Mouse (Mus musculus) retina, postnatal 1 day (tissue): ENCODE data around the gene Hfe.
"Not testable (repeated sequence)": the region's sequence is repeated elsewhere in the genome, so short reads cannot be mapped to it uniquely, and the experiment has no call there.

Experiments
- DNase-seq: peaks from one replicate; pipeline ENCODE4 v3.0.0-alpha.2; 2012

The Hfe gene

DNA sequence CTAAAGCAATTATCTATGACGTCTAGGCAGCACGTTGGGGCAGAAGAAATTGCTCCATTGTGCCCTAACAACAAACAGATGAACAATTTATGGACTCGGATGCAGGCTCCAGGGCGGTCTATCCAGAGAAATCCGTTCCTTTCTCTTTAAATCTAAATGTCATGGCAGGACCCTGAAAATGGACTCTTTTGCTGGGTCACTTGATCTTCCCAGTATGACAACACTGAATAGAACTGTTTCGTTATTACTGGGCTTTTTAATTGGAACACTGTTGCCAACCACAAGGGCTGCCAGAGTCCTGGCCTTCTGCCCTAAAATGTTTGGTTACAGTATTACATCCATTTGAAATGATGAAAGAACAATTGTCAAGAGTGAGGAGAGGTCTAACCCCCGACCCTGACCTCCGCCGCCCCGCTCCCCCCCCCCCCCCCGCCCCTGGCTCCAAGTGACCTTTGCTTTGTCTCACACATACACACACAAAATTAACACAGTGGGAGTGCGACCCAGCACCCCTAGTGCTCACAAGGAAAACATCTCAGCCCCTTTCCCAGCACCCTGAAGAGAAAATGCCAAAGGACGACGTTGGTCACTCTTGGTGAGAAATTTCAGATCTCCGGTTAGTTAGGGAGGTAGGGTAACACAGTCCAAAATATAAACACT is 810 bp downstream of the Hfe start:
- peak; percentile 46 for DNase-seq

DNA sequence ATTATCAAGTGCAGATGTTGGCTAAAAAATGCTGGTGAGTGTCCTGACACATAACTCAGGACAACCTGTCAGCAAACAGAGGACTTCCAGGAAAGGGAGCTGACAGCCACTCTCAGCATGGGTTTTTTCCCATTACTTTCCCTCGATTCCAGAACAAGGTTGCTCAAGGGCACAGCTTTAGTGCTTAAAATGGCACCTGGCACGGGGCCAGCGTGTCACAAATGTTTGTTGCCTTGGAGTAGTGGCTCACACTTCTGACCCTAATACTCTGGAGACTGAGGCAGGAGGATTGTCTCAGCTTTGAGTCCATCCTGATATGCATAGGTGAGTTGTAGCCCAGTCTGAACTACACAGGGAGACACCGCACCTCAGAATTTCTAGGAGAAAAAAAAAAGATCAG is 2.0 kb downstream of the Hfe start:
- DNase-seq, result no peak

DNA sequence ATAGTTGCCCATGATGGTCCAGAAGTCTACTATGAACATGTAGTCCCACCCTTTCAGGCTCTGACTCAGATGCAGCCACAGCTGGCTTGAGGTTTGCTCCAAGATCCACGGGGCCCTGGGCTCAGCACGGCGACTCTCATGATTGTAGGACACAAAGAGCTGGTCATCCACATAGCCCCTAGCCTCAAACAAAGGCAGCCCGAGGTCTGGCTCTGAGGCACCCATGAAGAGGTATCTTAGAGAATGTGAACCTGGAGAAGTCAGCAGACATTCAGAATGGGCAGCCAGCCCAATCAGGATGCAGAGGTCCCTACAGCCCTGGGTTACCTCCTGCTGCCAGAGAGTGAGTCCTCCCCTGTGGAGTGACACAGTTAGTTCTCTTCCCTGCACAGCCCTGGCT is 2.6 kb downstream of the Hfe start:
- DNase-seq, result no peak

DNA sequence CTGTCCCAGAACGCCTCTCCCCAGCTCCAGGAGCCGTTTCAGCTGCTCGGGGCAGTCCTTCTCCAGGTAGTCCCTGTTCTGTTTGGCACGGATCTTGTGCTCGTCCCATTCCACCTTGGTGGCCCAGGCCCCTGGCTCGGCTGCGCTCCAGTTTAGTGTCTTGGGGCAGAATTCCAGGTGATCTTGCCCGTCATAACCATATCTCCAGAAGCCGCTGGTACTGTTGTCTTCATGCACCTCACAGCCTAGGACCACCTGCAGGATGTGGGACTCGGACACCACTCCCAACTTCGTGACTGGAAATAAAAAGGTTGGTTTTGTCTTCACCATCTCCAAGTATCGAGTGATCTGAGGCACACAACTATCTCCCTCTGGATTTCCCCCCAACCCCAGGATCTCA is 3.9 kb downstream of the Hfe start:
- DNase-seq, result no peak

DNA sequence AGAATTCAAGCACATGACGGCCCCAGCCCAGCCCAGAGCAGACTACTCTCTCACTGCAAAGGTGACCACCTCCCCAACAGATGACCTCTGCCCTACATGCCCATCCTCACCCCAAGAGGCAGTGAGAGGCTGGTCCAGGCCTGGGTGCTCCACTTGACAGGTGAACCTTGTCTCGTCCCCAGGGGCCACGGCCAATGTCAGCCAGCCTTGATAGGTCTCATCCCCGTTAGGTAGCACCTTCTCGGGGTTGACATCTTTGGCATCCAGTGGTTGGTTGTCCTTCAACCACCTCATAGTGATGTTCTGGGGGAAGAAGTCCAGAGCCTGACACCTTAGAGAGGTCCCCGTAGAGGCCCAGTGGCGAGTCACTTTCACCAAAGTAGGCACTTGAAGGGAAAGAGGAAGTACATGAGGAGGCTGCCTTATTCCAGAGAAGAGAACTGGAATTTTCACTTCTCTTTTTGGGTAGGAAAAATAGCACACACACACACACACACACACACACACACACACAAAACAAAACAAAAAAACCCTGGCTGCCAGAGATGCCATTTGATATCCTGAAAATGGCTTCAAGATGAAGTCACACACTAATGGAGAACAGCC is 4.8 kb downstream of the Hfe start:
- no peak for DNase-seq

DNA sequence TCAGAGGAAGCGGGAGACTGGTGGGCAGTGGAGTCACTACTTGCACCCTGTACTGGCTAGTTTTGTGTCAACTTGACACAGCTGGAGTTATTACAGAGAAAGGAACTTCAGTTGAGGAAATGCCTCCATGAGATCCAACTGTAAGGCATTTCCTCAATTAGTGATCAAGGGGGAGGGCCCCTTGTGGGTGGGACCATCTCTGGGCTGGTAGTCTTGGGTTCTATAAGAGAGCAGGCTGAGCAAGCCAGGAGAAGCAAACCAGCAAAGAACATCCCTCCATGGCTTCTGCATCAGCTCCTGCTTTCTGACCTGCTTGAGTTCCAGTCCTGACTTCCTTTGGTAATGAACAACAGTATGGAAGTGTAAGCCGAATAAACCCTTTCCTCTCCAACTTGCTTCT is 7.9 kb downstream of the Hfe start:
- DNase-seq, result not testable (repeated sequence)

DNA sequence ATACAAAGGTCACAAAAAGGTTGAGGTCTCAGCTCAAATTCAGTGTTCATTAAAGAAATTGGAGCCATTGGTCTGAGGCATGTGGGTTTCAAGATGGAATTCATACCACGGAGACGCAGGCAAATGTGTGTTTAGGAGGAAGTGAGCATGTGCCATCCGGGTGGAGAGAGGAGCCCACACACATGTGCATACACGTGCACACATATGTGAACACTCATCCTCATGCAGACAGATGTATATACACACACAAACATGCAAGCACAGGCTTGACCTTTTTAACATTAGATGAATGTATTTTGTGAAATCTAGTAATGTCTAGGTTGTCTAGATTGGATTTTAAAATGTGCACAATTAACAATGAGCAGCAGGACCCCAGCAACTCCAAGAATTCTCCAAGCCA is 8.4 kb downstream of the Hfe start:
- DNase-seq, result no peak

DNA sequence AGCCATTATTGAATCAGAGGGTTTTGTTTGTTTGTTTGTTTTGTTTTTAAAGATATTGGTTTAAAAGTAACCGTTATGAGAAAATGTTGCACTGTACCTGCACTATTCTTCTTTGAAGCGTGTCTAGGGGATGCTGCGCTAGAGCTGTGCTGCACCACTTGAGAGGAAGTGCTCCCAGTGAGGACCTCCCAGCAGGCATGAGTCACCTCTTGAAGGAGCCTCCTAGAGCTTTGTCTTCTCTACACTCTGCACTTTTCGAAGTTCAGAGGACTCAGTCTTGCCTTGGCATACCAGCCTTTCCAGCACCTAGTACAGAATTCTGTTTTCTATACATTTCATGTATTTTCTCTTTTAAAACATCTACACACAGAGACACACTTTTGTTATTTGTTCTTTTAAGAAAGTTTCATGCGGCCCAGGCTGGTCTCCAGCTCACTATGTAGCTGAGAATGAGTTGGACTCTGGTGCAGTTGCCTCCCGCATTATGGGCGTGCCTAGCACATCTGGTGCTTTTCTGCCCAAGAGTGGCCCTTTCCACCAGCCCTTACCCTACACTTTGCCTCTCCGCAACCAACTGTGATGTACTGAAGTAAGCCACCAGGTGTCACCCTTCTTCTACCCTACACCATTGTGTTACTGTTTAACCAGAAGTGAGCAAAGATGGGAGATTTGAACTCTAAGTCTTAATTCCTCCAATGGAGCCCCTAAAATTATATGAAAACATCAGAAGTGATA is 9.7 kb downstream of the Hfe start:
- peak; percentile 86 for DNase-seq

DNA sequence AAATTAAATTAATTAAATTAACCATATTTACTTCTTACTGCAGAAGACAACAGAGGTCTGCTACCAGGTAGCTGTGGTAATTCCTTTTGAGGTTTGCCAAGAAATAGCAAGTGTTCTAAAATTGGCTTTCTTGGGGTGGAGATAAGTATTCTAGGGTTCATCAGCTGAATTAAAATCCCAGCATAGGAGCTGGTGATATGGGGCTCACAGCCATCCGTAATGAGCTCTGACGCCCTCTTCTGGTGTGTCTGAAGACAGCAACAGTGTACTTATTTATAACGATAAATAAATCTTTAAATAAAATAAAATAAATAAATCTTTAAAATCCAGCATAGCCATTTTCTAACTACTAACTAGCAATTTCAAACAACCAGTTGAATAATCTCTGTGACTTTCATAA is 10.9 kb downstream of the Hfe start:
- no peak for DNase-seq

DNA sequence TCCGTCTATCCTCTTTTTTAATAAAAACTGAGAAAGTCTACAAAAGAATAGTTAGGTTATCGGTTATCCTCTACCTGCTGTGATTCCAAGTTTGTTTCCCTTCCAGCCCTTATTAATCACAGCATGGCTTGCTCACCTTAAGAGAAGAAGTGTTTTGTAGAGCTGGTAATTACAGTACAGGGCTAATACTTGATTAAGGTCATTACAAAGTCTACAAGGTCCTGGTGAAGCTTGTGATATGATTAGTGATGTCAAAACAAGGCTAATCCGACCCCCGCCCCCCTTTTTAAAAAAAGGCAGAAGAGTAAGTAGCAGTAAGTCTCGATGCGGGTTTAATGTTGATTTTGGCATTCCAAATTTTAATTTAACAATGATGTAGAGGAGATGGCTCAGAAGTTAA is 11.7 kb downstream of the Hfe start:
- DNase-seq, result peak; percentile 72

DNA sequence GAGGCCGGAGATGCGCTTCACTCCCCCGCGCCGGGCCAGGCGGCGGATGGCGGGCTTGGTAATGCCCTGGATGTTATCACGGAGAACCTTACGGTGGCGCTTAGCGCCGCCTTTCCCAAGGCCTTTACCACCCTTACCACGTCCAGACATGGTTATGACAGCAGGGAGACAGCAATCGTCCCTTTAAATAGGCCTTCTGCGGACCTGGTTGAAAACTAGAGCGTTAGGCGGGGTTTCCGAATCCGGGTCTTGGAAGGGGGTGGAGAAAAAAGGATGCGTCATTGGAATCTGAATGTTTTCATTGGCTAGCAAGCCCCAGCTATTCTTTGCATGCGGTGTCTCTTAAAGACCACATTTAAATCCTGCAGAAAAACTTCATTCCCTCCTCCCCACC is 12.4 kb downstream of the Hfe start, which contains the start of gene Hist1h4c:
Gene Hist1h4c (minus strand): TSS at position 155 of the 394 bp plus-strand sequence.
- peak; percentile 100 for DNase-seq

DNA sequence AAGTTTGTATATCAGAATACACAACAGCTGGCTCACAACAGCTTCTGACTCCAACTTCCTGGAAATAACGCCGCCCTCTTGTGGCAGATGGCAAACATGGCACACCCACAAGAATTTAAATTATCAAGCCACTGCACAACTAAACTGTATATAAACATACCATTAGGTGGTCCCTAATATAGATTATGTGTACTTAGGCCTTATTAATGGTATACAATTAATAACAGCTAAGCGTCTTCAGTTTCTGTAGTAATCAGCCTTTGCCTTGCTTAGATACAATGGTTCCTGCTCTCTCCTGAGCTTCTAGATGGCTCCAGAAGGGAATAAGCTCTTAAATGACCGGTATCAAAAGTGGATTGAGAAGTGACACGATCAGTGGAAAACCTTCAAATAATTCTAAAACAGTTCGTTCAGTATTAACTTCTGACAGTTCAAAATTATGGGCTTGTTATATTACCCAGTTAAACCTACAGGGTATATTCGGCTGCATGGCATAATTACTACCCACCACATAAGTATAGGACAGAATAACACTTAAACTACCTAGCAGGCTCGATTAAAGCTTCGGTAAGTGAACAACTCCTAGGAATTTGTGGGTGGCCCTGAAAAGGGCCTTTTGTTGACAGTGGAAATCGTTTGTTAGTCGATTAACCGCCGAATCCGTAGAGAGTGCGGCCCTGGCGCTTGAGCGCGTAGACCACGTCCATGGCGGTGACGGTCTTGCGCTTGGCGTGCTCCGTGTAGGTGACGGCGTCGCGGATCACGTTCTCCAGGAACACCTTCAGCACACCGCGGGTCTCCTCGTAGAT is 13.0 kb downstream of the Hfe start:
- peak; percentile 83 for DNase-seq

DNA sequence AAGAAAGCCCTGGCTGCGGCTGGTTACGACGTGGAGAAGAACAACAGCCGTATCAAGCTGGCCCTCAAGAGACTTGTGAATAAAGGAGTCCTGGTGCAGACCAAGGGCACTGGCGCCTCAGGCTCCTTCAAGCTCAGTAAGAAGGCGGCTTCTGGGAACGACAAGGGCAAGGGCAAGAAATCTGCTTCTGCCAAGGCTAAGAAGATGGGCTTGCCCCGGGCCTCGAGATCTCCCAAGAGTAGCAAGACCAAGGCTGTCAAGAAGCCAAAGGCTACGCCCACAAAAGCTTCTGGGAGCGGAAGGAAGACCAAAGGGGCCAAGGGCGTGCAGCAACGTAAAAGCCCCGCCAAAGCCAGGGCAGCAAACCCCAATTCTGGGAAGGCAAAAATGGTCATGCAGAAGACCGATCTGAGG is 14.6 kb downstream of the Hfe start:
- DNase-seq, result no peak

DNA sequence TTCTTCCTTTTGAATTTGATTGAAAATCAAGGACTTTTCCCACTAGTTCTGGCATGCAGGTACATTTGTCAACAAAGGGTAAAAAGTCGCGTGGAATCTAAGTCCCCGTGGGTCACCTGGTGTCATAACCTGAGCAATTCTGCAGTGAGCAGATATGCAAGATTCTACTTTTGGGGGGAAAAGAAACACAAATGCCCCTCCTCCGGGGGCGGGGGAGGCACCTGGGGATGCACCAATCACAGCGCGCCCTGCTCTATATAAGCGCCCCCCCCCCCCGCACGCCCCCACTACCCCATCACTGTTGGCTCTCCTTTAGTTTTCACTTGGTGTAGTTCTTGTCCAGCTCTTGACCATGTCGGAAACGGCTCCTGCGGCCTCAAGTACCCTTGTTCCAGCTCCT is 15.1 kb downstream of the Hfe start, which contains the start of gene Hist1h1t:
Gene Hist1h1t (plus strand): TSS at position 301 of the 400 bp plus-strand sequence.
- DNase-seq, result no peak

DNA sequence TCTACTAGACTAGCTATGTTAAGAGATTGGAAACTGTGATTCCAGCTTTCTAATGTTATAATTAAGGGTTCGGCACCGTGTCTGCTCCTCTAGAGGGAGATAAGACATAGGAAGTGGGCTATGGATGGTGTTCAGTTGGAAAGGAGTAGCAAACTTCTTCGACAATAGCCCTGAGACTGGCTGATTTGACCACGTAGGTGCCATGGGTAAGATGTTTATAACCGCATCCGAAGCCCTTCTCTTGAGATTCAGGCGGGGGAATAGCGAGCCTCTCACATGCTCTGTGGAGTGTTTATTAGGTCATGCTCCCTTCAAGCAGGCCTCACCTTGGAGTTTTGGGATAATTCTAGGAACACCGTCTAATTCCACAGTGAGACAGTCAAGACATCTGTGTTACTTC is 15.7 kb downstream of the Hfe start:
- no peak for DNase-seq

DNA sequence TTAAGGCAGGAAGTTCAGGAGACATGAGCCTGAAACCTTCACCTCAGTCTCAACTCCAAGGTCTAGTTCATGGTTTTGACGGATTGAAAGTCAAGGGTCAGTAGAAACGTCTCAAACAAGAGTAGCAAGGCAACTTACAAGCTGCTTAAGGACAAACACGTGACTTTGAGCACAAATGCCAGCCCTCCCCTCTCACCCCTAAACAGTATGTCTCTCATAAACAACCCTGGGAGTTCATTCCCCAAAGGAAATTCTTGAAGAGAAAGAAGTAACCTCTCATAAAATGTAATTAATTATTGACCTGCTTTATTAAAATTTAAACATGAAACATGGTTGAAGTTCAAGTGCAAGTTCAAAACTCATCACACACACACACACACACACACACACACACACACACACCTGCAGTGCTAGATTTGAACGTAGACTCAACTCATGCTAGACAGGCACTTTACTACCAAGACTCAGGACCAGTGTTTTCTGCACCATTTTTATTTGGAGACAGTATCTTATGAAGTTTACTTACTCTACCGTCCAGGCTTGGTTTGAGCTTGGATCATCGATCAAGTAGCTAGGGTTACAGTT is 16.7 kb downstream of the Hfe start:
- DNase-seq, result no peak

DNA sequence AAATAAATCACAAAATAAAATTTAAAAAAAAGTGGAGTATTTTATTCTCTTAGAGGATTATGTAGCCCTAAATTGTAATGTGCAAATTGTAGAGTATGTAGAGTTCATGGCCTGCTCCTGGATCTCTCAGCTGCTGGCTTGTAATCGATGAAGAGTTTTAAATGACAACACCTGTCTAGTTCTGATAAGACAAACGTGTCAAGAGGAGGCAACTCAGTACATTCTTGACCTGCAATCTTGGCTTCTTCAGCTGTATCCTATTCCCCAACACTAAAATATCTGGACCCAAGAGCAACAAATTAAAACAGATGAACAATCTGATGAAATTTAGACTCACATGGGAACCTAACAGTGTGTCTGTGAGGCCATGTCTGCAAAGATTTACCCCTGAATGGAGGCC is 21.2 kb downstream of the Hfe start:
- DNase-seq, result no peak

DNA sequence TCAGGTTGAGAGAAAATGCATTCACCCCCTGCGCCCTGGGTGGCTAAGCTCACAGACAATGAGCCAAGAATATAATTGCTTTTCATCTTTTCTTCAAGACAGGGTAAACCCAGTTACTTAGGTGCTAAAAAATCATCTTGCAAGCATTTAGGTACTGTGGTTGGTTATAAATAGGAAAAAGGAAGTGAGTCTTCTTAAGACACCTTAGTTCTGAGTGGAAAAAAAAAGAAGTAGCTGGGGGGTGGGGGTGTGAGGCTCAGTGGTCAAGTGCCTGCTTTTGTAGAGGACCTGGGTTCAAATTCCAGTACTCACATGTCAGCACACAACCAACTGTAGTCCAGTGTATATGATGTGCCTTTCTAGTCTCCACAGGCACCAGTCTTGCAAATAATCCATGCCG is 21.7 kb downstream of the Hfe start:
- DNase-seq, result no peak

DNA sequence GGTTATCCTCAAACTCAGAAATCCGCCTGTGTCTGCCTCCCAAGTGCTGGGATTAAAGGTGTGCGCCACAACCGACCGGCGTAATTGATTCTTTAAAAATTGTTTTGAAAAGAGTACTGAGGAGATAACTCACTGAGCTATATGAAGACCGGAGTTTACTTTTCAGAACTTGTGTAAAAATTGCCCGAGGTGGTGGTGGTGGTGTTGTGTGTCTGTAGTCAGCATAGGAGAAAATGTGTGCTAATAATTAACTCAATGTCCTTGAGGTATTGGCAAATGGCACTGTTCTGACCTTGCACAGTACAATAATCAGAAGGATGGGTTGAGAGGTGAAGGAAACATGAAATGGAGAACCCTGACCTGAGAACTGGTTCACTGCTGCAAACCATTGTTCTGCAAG is 22.7 kb downstream of the Hfe start:
- no peak for DNase-seq

DNA sequence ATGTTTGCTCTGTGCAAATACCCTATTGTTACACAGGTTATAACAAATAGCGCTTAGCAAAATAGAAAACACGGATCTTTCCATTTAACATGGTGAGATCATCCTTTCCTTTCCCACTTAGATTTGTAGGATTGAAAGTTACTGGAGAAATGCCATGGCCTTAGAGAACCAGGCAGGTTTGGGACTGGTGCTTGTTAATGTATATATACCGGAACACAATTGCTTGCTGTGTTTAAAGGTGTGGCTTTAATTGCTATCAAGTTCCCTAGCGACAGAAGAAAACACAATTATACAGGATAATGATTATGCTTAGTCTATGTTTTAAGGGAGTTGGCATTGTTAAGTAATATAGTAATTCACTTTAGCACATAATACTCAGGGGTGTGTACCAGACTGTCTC is 23.5 kb downstream of the Hfe start:
- DNase-seq, result no peak

DNA sequence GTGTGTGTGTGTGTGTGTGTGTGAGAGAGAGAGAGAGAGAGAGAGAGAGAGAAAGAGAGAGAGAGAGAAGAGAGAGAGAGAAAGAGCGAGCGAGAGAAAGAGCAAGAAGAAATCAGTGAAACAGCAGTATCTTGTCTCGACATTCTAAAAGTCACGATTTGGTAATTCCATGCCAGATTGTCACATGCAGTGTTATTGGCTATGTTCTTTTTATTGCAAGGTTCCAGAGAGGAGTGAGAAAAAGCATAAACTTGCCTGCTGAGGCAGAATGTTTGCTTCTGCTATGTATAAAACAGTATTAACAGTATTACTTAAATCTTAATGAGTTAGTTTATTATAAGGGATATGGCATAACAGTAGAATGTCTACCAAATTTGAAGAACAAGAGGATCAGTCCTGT is 24.7 kb downstream of the Hfe start:
- DNase-seq, result no peak

DNA sequence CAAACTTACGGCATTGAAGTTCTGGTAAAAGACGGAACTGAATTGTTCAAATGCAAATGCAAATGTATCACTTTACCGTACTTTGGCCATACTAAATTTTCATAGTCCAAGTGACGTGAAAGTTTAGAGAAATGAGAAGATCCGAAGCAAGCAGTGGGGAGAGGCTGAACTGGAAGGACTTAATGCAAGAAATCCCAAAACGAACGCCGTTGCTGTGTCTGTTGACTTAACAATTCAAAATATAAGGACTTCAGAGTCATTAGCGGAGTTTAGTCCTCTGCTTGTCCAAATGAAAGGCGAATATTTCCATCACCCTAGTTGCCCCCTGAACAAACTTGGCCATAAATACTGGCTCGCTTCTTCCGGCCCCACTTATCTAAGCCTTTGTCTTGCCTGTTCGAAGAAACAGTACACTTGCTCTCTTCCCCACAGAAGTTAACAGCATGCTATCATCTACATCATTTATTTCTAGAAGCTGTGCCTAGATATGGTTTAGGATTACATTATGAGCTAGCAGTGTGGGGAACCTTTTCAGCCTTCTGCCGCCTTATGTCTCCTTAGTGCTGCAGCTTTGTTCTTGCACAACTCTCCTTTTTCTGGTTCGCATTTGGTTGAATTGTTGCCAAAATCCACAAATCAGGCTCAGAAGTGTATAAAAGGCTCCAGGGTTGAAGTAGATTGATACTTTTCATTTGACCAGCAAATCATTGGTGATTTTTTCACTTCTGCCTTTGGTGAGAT is 25.4 kb downstream of the Hfe start:
- DNase-seq, result peak; percentile 48
